Mouse (Mus musculus): Measurements from ENCODE around the gene Trank1. TPM values are rescaled to one million over a fixed set of nuclear protein-coding genes. Genes with fewer than 3 reads are reported as not detected.

Gene Trank1
- polyA plus RNA-seq, 1 experiment from 2014 or later, result 12.4 TPM

GRCm38 (mm10) chr9:111351641-111352040 lies 40.1 kb downstream of the Trank1 start:
- H3K27ac ChIP-seq (replicated peaks), result 0 out of 2 replicates have a peak overlapping the region, but pooled peaks have one; percentile 1
- WGBS, result 6% methylated on average over 1 of the region's 1 CpGs

DNA sequence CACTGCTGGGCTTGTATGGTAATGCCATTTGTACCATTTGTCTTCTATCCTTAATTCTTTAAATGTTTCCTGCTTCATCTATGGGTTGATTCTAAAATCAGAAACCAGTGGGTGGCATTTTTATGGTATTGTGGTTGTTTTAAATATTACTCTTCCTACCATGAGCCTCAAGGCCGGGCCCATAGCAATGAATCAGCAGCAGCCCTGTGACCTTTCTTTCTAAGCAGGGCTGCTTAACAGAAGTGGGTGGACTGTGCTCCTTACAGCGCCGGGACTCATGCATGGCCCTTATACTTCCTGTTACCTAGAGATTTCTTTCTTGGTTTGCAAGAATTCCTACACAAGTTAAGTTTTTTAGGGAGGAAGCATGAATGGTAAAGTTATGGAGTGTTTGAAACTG lies 41.1 kb downstream of the Trank1 start:
- Histone ChIP-seq H3K36me3 (no peaks in the 10 kb centered on the region), H3K4me3 (replicated peaks) (no peak overlapping the region), H3K9ac (replicated peaks) (no peak overlapping the region), H3K4me1 (peaks cover 11% of the 10 kb centered on the region), H3K27me3 (replicated peaks) (no peaks in the 10 kb centered on the region), H3K4me2 (no peak overlapping the region), H3K27ac (replicated peaks) (no peak overlapping the region), H3K9me3 (replicated peaks) (no peaks in the 10 kb centered on the region)
- WGBS, result 81% methylated on average over 3 of the region's 3 CpGs
- no peak for ATAC-seq (ENCODE audit: low FRiP score)

More at GRCm38 (mm10) chr9:111351641-111352040, 40.1 kb downstream of the Trank1 start:
- no peaks in the 10 kb centered on the region for H3K27me3 ChIP-seq (replicated peaks)
- no peaks in the 10 kb centered on the region for H3K9me3 ChIP-seq (replicated peaks)
- H3K36me3 ChIP-seq, result no peaks in the 10 kb centered on the region
- H3K9ac ChIP-seq (replicated peaks), result no peak overlapping the region
- H3K4me3 ChIP-seq (replicated peaks), result 0 out of 2 replicates have a peak overlapping the region, but pooled peaks have one; percentile 1
- H3K4me2 ChIP-seq, result peak overlapping the region; percentile 28
- ATAC-seq (ENCODE audit: low FRiP score), result peak; percentile 61; the same call in 1 of the 2 replicates
- peaks cover 11% of the 10 kb centered on the region for H3K4me1 ChIP-seq

GRCm38 (mm10) chr9:111355041-111355440 lies 43.5 kb downstream of the Trank1 start:
- no peak overlapping the region for H3K27ac ChIP-seq (replicated peaks)
- no peak for ATAC-seq (ENCODE audit: low FRiP score)
- no peak overlapping the region for H3K9ac ChIP-seq (replicated peaks)
- H3K4me2 ChIP-seq, result no peak overlapping the region
- H3K36me3 ChIP-seq, result no peaks in the 10 kb centered on the region
- H3K27me3 ChIP-seq (replicated peaks), result no peaks in the 10 kb centered on the region
- no peak overlapping the region for H3K4me3 ChIP-seq (replicated peaks)
- 52% methylated on average over 4 of the region's 4 CpGs for WGBS
- H3K4me1 ChIP-seq, result peaks cover 11% of the 10 kb centered on the region
- no peaks in the 10 kb centered on the region for H3K9me3 ChIP-seq (replicated peaks)

DNA sequence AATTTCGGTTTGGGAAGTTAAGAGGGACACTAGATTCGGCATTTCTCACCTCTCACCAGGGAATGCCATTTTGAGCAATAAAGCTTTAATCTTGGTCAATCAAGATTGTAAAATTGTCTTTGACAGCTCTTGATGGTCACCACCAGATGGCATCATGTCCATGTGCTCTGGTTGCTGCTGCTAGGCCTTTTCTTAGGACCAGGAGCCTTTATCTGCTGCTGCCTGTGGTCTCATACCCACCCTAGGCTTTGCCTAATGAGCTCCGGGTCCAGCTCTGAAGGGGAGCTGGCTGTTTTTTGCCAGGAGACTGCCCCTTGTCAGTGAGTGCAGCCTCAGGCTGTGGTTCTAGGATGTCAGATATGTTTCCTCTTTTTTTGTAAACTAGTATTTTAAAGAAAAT lies 44.8 kb downstream of the Trank1 start:
- no peaks in the 10 kb centered on the region for H3K9me3 ChIP-seq (replicated peaks)
- H3K4me2 ChIP-seq, result no peak overlapping the region
- no peak overlapping the region for H3K9ac ChIP-seq (replicated peaks)
- 15% methylated on average over 3 of the region's 3 CpGs for WGBS
- no peak overlapping the region for H3K4me3 ChIP-seq (replicated peaks)
- no peak for ATAC-seq (ENCODE audit: low FRiP score)
- no peaks in the 10 kb centered on the region for H3K36me3 ChIP-seq
- H3K27ac ChIP-seq (replicated peaks), result no peak overlapping the region
- no peaks in the 10 kb centered on the region for H3K27me3 ChIP-seq (replicated peaks)
- peaks cover 8% of the 10 kb centered on the region for H3K4me1 ChIP-seq

GRCm38 (mm10) chr9:111363656-111364055 lies 52.1 kb downstream of the Trank1 start:
- H3K4me1 ChIP-seq, result no peaks in the 10 kb centered on the region
- no peak for ATAC-seq (ENCODE audit: low FRiP score)
- no peaks in the 10 kb centered on the region for H3K27me3 ChIP-seq (replicated peaks)
- no peaks in the 10 kb centered on the region for H3K9me3 ChIP-seq (replicated peaks)
- 80% methylated on average over 7 of the region's 7 CpGs for WGBS
- H3K4me3 ChIP-seq (replicated peaks), result no peak overlapping the region
- H3K27ac ChIP-seq (replicated peaks), result no peak overlapping the region
- no peak overlapping the region for H3K4me2 ChIP-seq
- no peak overlapping the region for H3K9ac ChIP-seq (replicated peaks)
- H3K36me3 ChIP-seq, result peaks cover 17% of the 10 kb centered on the region

- WGBS, result 65% methylated on average over 2 of the region's 2 CpGs
- Histone ChIP-seq H3K27ac (replicated peaks) (no peak overlapping the region), H3K27me3 (replicated peaks) (no peaks in the 10 kb centered on the region), H3K9ac (replicated peaks) (no peak overlapping the region), H3K36me3 (peaks cover 17% of the 10 kb centered on the region), H3K9me3 (replicated peaks) (no peaks in the 10 kb centered on the region), H3K4me3 (replicated peaks) (no peak overlapping the region), H3K4me2 (no peak overlapping the region), H3K4me1 (no peaks in the 10 kb centered on the region)
- ATAC-seq (ENCODE audit: low FRiP score), result no peak
Measured at GRCm38 (mm10) chr9:111367713-111368112, 56.2 kb downstream of the Trank1 start.

DNA sequence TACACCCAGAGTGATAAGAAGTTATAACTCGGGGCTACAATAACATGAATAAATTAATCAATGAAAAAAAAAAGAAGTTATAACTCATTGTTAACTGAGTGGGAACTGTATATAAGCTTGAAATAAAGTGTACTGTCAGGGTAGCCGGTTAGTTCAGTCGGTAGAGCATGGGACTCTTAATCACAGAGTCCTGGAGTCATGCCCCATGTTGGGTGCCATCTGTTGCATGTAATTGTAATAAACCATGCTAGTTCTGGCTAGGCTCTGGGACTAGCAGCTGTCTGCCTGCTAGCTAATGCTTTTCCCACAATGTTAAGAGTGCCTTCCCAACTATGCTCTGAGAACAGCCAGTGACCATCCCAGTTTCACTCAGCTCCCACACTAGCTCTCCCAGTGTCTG lies 60.5 kb downstream of the Trank1 start:
- no peaks in the 10 kb centered on the region for H3K4me1 ChIP-seq
- ATAC-seq (ENCODE audit: low FRiP score), result no peak
- WGBS, result 86% methylated on average over 3 of the region's 3 CpGs
- no peak overlapping the region for H3K27ac ChIP-seq (replicated peaks)
- H3K4me2 ChIP-seq, result no peak overlapping the region
- H3K9me3 ChIP-seq (replicated peaks), result no peaks in the 10 kb centered on the region
- H3K4me3 ChIP-seq (replicated peaks), result no peak overlapping the region
- H3K27me3 ChIP-seq (replicated peaks), result no peaks in the 10 kb centered on the region
- no peaks in the 10 kb centered on the region for H3K36me3 ChIP-seq
- H3K9ac ChIP-seq (replicated peaks), result no peak overlapping the region

DNA sequence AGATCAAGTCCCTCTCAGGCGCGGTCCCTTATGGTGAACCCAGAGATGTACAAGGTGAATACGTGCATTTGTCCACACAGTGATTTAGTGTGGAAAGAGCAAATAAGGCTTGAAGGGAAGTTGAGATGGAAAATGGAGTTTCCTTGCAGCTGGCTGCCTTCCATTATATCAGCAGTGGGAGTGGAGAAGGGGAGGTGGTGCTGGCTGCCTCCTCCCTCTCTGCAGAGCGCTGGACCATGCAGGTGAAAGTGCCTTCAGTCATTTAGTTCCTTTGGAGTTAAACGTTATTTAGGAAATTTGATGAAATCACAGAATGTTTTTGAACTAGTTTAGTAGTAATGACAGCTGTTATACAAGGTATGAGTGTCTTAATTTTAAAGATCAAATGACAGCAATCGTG lies 66.3 kb downstream of the Trank1 start:
- Histone ChIP-seq H3K4me3 (replicated peaks) (no peak overlapping the region), H3K27me3 (replicated peaks) (no peaks in the 10 kb centered on the region), H3K27ac (replicated peaks) (no peak overlapping the region), H3K9ac (replicated peaks) (no peak overlapping the region), H3K9me3 (replicated peaks) (no peaks in the 10 kb centered on the region), H3K4me2 (no peak overlapping the region), H3K4me1 (no peaks in the 10 kb centered on the region), H3K36me3 (0 out of 2 replicates have a peak, but pooled peaks cover 3% of the 10 kb centered on the region)
- ATAC-seq (ENCODE audit: low FRiP score), result no peak
- 88% methylated on average over 6 of the region's 6 CpGs for WGBS

- Histone ChIP-seq H3K4me3 (replicated peaks) (no peak overlapping the region), H3K9ac (replicated peaks) (no peak overlapping the region), H3K4me2 (no peak overlapping the region), H3K27ac (replicated peaks) (no peak overlapping the region), H3K36me3 (0 out of 2 replicates have a peak, but pooled peaks cover 3% of the 10 kb centered on the region), H3K4me1 (peaks cover 9% of the 10 kb centered on the region; the same call in 1 of the 2 replicates), H3K9me3 (replicated peaks) (no peaks in the 10 kb centered on the region), H3K27me3 (replicated peaks) (no peaks in the 10 kb centered on the region)
- no peak for ATAC-seq (ENCODE audit: low FRiP score)
- 82% methylated on average over 9 of the region's 9 CpGs for WGBS
Measured at GRCm38 (mm10) chr9:111381056-111382025, 69.8 kb downstream of the Trank1 start.

GRCm38 (mm10) chr9:111382469-111382868 lies 70.9 kb downstream of the Trank1 start:
- WGBS, result 92% methylated on average over 6 of the region's 6 CpGs
- Histone ChIP-seq H3K4me3 (replicated peaks) (no peak overlapping the region), H3K9me3 (replicated peaks) (no peaks in the 10 kb centered on the region), H3K9ac (replicated peaks) (no peak overlapping the region), H3K27ac (replicated peaks) (no peak overlapping the region), H3K4me2 (no peak overlapping the region), H3K27me3 (replicated peaks) (no peaks in the 10 kb centered on the region), H3K4me1 (peaks cover 9% of the 10 kb centered on the region; the same call in 1 of the 2 replicates), H3K36me3 (0 out of 2 replicates have a peak, but pooled peaks cover 3% of the 10 kb centered on the region)
- ATAC-seq (ENCODE audit: low FRiP score), result no peak

DNA sequence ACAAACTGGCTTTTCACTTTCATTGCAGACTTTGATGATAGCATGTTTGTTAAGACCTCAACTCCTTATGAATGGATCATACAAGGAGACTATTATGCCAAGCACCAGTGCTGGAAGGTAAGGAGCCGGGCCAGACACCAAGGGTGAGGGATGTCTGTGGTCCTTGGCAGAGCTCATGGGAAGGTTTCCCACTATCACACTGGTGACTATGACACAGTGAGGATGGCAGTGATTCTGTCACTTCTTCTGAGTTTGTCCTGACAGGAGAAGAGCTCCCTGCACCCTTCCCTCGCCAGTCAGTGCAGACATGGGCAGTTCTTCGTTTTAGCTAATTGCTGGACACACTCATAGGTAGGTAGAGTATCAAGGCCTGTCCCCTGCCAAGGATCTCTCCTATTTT lies 71.5 kb downstream of the Trank1 start:
- Histone ChIP-seq H3K4me1 (peaks cover 9% of the 10 kb centered on the region; the same call in 1 of the 2 replicates), H3K4me2 (no peak overlapping the region), H3K27ac (replicated peaks) (no peak overlapping the region), H3K36me3 (no peaks in the 10 kb centered on the region), H3K9ac (replicated peaks) (no peak overlapping the region), H3K27me3 (replicated peaks) (no peaks in the 10 kb centered on the region), H3K4me3 (replicated peaks) (no peak overlapping the region), H3K9me3 (replicated peaks) (no peaks in the 10 kb centered on the region)
- WGBS, result 87% methylated on average over 3 of the region's 3 CpGs
- ATAC-seq (ENCODE audit: low FRiP score), result no peak

GRCm38 (mm10) chr9:111383756-111384155 lies 72.2 kb downstream of the Trank1 start:
- Histone ChIP-seq H3K4me1 (peaks cover 9% of the 10 kb centered on the region; the same call in 1 of the 2 replicates), H3K27me3 (replicated peaks) (no peaks in the 10 kb centered on the region), H3K4me2 (no peak overlapping the region), H3K9ac (replicated peaks) (no peak overlapping the region), H3K27ac (replicated peaks) (no peak overlapping the region), H3K36me3 (no peaks in the 10 kb centered on the region), H3K9me3 (replicated peaks) (no peaks in the 10 kb centered on the region), H3K4me3 (replicated peaks) (no peak overlapping the region)
- no peak for ATAC-seq (ENCODE audit: low FRiP score)
- WGBS, result 53% methylated on average over 3 of the region's 3 CpGs
